Comparison of ENCODE assay signal across 8 mouse cellular contexts in the genomic region with DNA sequence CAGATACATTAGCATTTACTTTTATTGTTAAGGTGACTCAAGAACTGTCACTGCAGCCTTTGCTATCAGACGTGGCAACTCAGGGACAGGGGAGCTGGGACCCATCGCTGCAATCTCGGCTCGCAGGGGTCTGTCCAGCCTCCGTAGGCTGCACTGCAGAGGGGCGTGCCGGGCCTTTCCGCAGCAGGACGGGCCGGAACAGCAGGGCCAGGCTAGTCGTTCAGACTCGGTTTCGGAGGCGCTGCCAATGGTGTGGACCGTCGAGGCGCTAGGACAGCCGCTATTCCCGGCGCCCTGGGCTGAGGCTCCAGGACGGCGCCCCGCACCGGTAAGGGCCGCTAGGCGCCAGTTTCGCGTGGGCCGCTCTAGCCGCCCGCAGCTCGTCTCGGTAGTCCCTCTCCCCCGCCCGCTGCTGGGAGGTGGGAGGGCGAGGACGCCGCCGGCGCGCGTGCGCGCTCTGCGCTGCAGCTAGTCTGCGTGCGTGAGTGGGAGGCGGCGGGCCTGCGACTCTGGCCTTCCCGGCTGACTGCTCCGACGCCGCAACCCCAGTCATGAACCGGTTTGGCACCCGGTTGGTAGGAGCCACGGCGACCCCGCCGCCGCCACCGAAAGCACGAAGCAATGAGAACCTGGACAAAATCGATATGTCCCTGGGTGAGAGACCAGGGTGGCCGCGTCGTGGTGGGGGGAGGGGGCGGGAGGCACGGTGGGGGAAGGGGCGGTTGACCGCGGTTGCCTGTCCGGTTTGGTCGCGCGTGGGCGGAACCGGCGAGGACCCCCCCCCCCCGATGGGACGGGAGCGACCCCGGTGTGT. TPM values are rescaled to one million over a fixed set of nuclear protein-coding genes. Genes with fewer than 3 reads are reported as not detected.
DNase-seq lines count a peak whose midpoint lies in the region; ATAC-seq and TF ChIP-seq lines count a peak whose summit lies in the region.

TSS of gene Fyttd1 (plus strand) at position 158 of the 814 bp plus-strand sequence.
TSS of gene Rubcn (minus strand) at position 424 of the 814 bp plus-strand sequence.

- peaks cover 0 to 8% of the 10 kb centered on the region in 2 experiments; a peak in 2 of 4 replicates for H3K36me3 ChIP-seq in MEL (ENCODE audit: control insufficient read depth in 1 of 2, insufficient read depth in 2 of 2, low read length in 2 of 2)
- no peaks in the 10 kb centered on the region for H3K36me3 ChIP-seq in lung, postnatal 0 days (ENCODE audit: insufficient read depth, low read length)

- no peaks in the 10 kb centered on the region for H3K9me3 ChIP-seq in MEL (replicated peaks; ENCODE audit: insufficient read depth, low read length)
- no peaks in the 10 kb centered on the region for H3K9me3 ChIP-seq in lung, postnatal 0 days (ENCODE audit: low read length)

- no peak for TF ChIP-seq RAD21 in MEL (IDR thresholded peaks at IDR 0.05; ENCODE audit: low read depth, low read length)

- H3K27ac ChIP-seq in MEL (ENCODE audit: control insufficient read depth, low read depth, low read length) = no peak within 1 kb of the TSS
- peak within 1 kb of the TSS; percentile 65 for H3K27ac ChIP-seq in cerebellum, adult 2 months (ENCODE audit: insufficient read depth, low read length)
- peak within 1 kb of the TSS; percentile 88 for H3K27ac ChIP-seq in lung, postnatal 0 days (ENCODE audit: low read length)

- H3K27me3 ChIP-seq in MEL (ENCODE audit: control insufficient read depth in 1 of 2, insufficient read depth in 2 of 2, low read length in 2 of 2) = no peaks in the 10 kb centered on the region
- no peaks in the 10 kb centered on the region for H3K27me3 ChIP-seq in cerebellum, adult 2 months (ENCODE audit: control insufficient read depth, insufficient read depth, low read length)
- no peaks in the 10 kb centered on the region for H3K27me3 ChIP-seq in lung, postnatal 0 days (replicated peaks; ENCODE audit: insufficient read depth, low read length)

- under 1% methylated on average over 75 of the region's 83 CpGs for WGBS in cerebellum, adult 2 months
- WGBS in lung, postnatal 0 days = under 1% methylated on average over 66 of the region's 83 CpGs

- TF ChIP-seq EP300 in MEL (IDR thresholded peaks at IDR 0.05; ENCODE audit: low read depth in 1 of 2, low read length in 2 of 2) = peak in 1 of 2 experiments; percentile 48; a peak in 2 of 4 replicates
- no peak for TF ChIP-seq EP300 in lung, postnatal 0 days (IDR thresholded peaks at IDR 0.05)

- peak within 1 kb of the TSS; percentile 96 for H3K4me2 ChIP-seq in lung, postnatal 0 days (replicated peaks; ENCODE audit: low read depth, low read length)

- ATAC-seq in hematopoietic stem cell, adult 5-6 weeks (replicated peaks in 1 of 2; ENCODE audit: insufficient read depth in 1 of 2, low FRiP score in 2 of 2, low TSS enrichment in 1 of 2, low read depth in 1 of 2, poor library complexity in 2 of 2, severe bottlenecking in 2 of 2) = peak; percentile 91 to 92
- ATAC-seq in lung, postnatal 0 days = peak; percentile 99

- H3K9ac ChIP-seq in MEL (ENCODE audit: control insufficient read depth, low read depth, low read length, poor library complexity, severe bottlenecking) = peak within 1 kb of the TSS; percentile 90
- peak within 1 kb of the TSS; percentile 80 for H3K9ac ChIP-seq in lung, postnatal 0 days (replicated peaks; ENCODE audit: low read depth)

- DNase-seq in MEL (ENCODE audit: low read depth, low spot score) = peak; percentile 96
- peak; percentile 98 for DNase-seq in cerebellum, adult 2 months
- peak; percentile 96 for DNase-seq in forelimb bud, embryonic 11.5 days (ENCODE audit: low read depth, low spot score)
- DNase-seq in layer of hippocampus, adult 9-11 months = peak; percentile 97
- peak; percentile 97 for DNase-seq in lung, postnatal 0 days (ENCODE audit: low spot score)
- DNase-seq in ovary, postnatal 14 days (ENCODE audit: low spot score) = peak; percentile 93
- peak; percentile 98 for DNase-seq in thymus, postnatal 14 days

- TF ChIP-seq POLR2A in MEL (IDR thresholded peaks at IDR 0.05; ENCODE audit: control insufficient read depth in 1 of 2, insufficient read depth in 1 of 2, low read depth in 1 of 2, low read length in 2 of 2, poor library complexity in 1 of 2) = peak; percentile 79 to 84
- TF ChIP-seq POLR2A in cerebellum, adult 2 months (IDR thresholded peaks at IDR 0.05; ENCODE audit: borderline replicate concordance, insufficient read depth, low read length) = peak; percentile 81

- peaks cover 22% of the 10 kb centered on the region for H3K79me2 ChIP-seq in MEL (ENCODE audit: control insufficient read depth, insufficient read depth, low read length, poor library complexity)

- peak within 1 kb of the TSS; percentile 78 to 81 for H3K4me3 ChIP-seq in MEL (ENCODE audit: control insufficient read depth in 1 of 2, insufficient read depth in 1 of 2, low read depth in 2 of 2, low read length in 2 of 2)
- peak within 1 kb of the TSS; percentile 89 for H3K4me3 ChIP-seq in cerebellum, adult 2 months (replicated peaks; ENCODE audit: insufficient read depth, low read depth, low read length)
- H3K4me3 ChIP-seq in lung, postnatal 0 days (ENCODE audit: low read depth, low read length) = peak within 1 kb of the TSS; percentile 84

- TF ChIP-seq CTCF in MEL (IDR thresholded peaks at IDR 0.05 in 2 of 3, conservative IDR thresholded peaks at IDR 0.05 in 1 of 3; ENCODE audit: control insufficient read depth in 1 of 3, insufficient read depth in 1 of 3, low read depth in 2 of 3, low read length in 3 of 3, poor library complexity in 1 of 3, severe bottlenecking in 1 of 3) = peak in 2 of 3 experiments; percentile 59 to 61; a peak in 4 of 6 replicates
- TF ChIP-seq CTCF in cerebellum, adult 2 months (IDR thresholded peaks at IDR 0.05; ENCODE audit: borderline replicate concordance, insufficient read depth, low read depth, low read length) = peak; percentile 8; the same call in 1 of the 2 replicates
- TF ChIP-seq CTCF in lung, postnatal 0 days (IDR thresholded peaks at IDR 0.05) = peak; percentile 72

- H3K4me1 ChIP-seq in MEL (ENCODE audit: control insufficient read depth in 1 of 2, insufficient read depth in 2 of 2, low read length in 2 of 2) = peaks cover 0 to 7% of the 10 kb centered on the region in 2 experiments; a peak in 3 of 4 replicates
- H3K4me1 ChIP-seq in cerebellum, adult 2 months (ENCODE audit: control insufficient read depth, insufficient read depth, low read length) = peaks cover 5% of the 10 kb centered on the region
- peaks cover 5% of the 10 kb centered on the region; the same call in 1 of the 2 replicates for H3K4me1 ChIP-seq in lung, postnatal 0 days (ENCODE audit: insufficient read depth, low read depth, low read length)

TF ChIP-seq in MEL, 35 proteins besides CTCF, POLR2A, EP300 and RAD21 (continues in another document):
- no peak for TF ChIP-seq RCOR1 (IDR thresholded peaks at IDR 0.05; ENCODE audit: low read depth, low read length)
- TF ChIP-seq MAX (IDR thresholded peaks at IDR 0.05; ENCODE audit: low read length) = peak; percentile 67
- TF ChIP-seq ETS1 (IDR thresholded peaks at IDR 0.05; ENCODE audit: low read depth, low read length) = peak; percentile 27; the same call in 1 of the 2 replicates
- no peak; the same call in 1 of the 2 replicates for TF ChIP-seq SMC3 (IDR thresholded peaks at IDR 0.05; ENCODE audit: low read depth, low read length)
- TF ChIP-seq UBTF (IDR thresholded peaks at IDR 0.05; ENCODE audit: borderline replicate concordance, insufficient read depth, low read depth, low read length) = no peak
- TF ChIP-seq USF2 (IDR thresholded peaks at IDR 0.05; ENCODE audit: borderline replicate concordance in 1 of 2, insufficient read depth in 1 of 2, low read depth in 1 of 2, low read length in 2 of 2) = no peak
- no peak for TF ChIP-seq MEF2A (IDR thresholded peaks at IDR 0.05; ENCODE audit: extremely low read depth, insufficient replicate concordance, low read depth, low read length, poor library complexity, severe bottlenecking)
- no peak for TF ChIP-seq CHD2 (IDR thresholded peaks at IDR 0.05; ENCODE audit: low read length)
- TF ChIP-seq SIN3A (IDR thresholded peaks at IDR 0.05; ENCODE audit: low read length) = peak; percentile 65
- peak; percentile 72; the same call in 1 of the 2 replicates for TF ChIP-seq POLR2AphosphoS2 (IDR thresholded peaks at IDR 0.05; ENCODE audit: low read length)
- no peak for TF ChIP-seq BHLHE40 (IDR thresholded peaks at IDR 0.05; ENCODE audit: borderline replicate concordance, low read depth, low read length)
- TF ChIP-seq HCFC1 (IDR thresholded peaks at IDR 0.05; ENCODE audit: low read depth, low read length) = peak; percentile 86
- no peak for TF ChIP-seq ZKSCAN1 (IDR thresholded peaks at IDR 0.05; ENCODE audit: low read depth, low read length)
- TF ChIP-seq TCF12 (IDR thresholded peaks at IDR 0.05; ENCODE audit: low read depth, low read length) = peak; percentile 69
- TF ChIP-seq POLR2AphosphoS5 (IDR thresholded peaks at IDR 0.05; ENCODE audit: borderline replicate concordance, low read depth, low read length) = no peak
- no peak for TF ChIP-seq CHD1 (IDR thresholded peaks at IDR 0.05; ENCODE audit: low read depth, low read length)
- peak; percentile 62; the same call in 1 of the 2 replicates for TF ChIP-seq ZMIZ1 (IDR thresholded peaks at IDR 0.05; ENCODE audit: low read depth, low read length)
- TF ChIP-seq NELFE (IDR thresholded peaks at IDR 0.05; ENCODE audit: low read depth, low read length) = peak; percentile 91
- no peak for TF ChIP-seq E2F4 (IDR thresholded peaks at IDR 0.05; ENCODE audit: borderline replicate concordance, low read depth, low read length)
- no peak for TF ChIP-seq MYB (IDR thresholded peaks at IDR 0.05; ENCODE audit: low read depth, low read length)
- peak; percentile 63; the same call in 1 of the 2 replicates for TF ChIP-seq MXI1 (IDR thresholded peaks at IDR 0.05; ENCODE audit: low read depth, low read length)
- TF ChIP-seq ZNF384 (IDR thresholded peaks at IDR 0.05; ENCODE audit: low read depth, low read length) = 0 out of 2 replicates have a peak, but pooled peaks have one; percentile 28

RNA-seq across cellular contexts. Expression of gene Fyttd1, which starts in this region (rescaled TPM):
- total RNA-seq in MEL (2012; rRNA removed) = 74.8 and 76.0 TPM in 2 replicates
- polyA plus RNA-seq in MEL (2012; ENCODE audit: insufficient read depth in 1 of 2, insufficient read length in 2 of 2, low read depth in 1 of 2, low replicate concordance in 2 of 2, missing spikeins in 1 of 2) = 10 to 100 TPM in 1 of 2 experiments, not detected in 1; 44.3 TPM
- 52.5 and 53.7 TPM in 2 replicates for polyA plus RNA-seq in cerebellum, adult 2 months (2012; rRNA removed)
- total RNA-seq in hematopoietic stem cell, adult 5-6 weeks (2017) = 73.0 and 86.8 TPM in 2 replicates
- 63.5 and 70.1 TPM in 2 replicates for polyA plus RNA-seq in lung, postnatal 0 days (2015; fragmentation: Nextera tagmentation; extraction: Ambion mirVana)

RNA-seq across cellular contexts. Expression of gene Rubcn, which starts in this region (rescaled TPM):
- total RNA-seq in MEL (2012; rRNA removed) = 10.2 and 10.7 TPM in 2 replicates
- 10 to 100 TPM in 1 of 2 experiments, not detected in 1; 14.6 TPM for polyA plus RNA-seq in MEL (2012; ENCODE audit: insufficient read depth in 1 of 2, insufficient read length in 2 of 2, low read depth in 1 of 2, low replicate concordance in 2 of 2, missing spikeins in 1 of 2)
- polyA plus RNA-seq in cerebellum, adult 2 months (2012; rRNA removed) = 71.9 and 73.4 TPM in 2 replicates
- total RNA-seq in hematopoietic stem cell, adult 5-6 weeks (2017) = 12.9 and 16.2 TPM in 2 replicates
- polyA plus RNA-seq in lung, postnatal 0 days (2015; fragmentation: Nextera tagmentation; extraction: Ambion mirVana) = 12.9 and 13.3 TPM in 2 replicates

Comparison
In these comparisons a context has a peak if more than half of its experiments do, and no peak if none do; other contexts are left out.
1. CTCF ChIP-seq: peak in every context shown above with its lines; median percentile 72 in lung, postnatal 0 days; 60 in MEL; 8 in cerebellum, adult 2 months.